Mouse (Mus musculus) thymus, postnatal 36 days (tissue): ENCODE data around the gene Pdyn.

Source experiments
- DNase-seq, 2 experiments: peaks; one replicate each; pipeline ENCODE4 v3.0.0; 2022; ENCODE audit warnings: mixed read lengths in 2 of 2

The Pdyn gene

GRCm38 (mm10) chr2:129654233-129654950 is 45.3 kb downstream of the Pdyn start:
- DNase-seq, result no peak

- no peak for DNase-seq
Measured at GRCm38 (mm10) chr2:129653632-129654031, 46.0 kb downstream of the Pdyn start.

GRCm38 (mm10) chr2:129652616-129653015 is 47.0 kb downstream of the Pdyn start:
- no peak for DNase-seq
